Mouse (Mus musculus): ENCODE measurements around the gene Fzr1. TPM values are rescaled to one million over a fixed set of nuclear protein-coding genes. Genes with fewer than 3 reads are reported as not detected.

Gene Fzr1
- polyA plus RNA-seq, 1 experiment from 2014 or later = 119 TPM

DNA sequence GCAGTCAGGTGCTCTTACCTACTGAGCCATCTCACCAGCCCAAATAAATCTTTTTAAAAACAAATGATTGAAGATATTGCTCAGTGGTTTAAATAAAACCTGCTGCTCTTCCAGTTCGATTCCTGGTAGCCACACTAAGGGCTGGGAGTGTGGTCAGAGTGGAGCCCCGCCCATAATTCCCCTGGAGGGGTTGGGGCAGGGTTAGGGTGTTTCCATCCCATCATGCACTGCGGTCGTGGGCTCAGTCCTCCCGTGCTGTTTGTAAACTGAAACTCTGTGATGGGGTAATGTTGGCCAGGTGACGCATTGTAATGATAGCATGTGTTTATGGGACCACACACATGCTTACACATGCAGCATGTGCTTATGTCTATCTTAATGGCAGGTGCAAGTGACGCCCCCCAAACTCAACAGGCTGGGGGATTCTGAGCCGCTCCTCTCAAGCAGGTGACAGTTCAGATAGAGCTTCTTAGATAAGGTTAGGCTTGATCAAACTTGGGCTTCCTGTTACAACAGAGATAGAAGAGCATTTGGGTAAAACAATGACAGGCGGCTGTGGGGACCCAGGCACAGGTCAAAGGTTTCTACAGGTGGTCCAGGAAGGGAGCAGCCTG is 26.5 kb downstream of the Fzr1 start:
- WGBS = 30% methylated on average over 9 of the region's 9 CpGs
- Histone ChIP-seq H3K4me2 (replicated peaks) (no peak overlapping the region), H3K27me3 (ENCODE audit: control insufficient read depth, insufficient read depth, low read length) (peaks cover 7% of the 10 kb centered on the region), H3K9ac (no peak overlapping the region), H3K4me1 (replicated peaks; ENCODE audit: control insufficient read depth, insufficient read depth, low read length) (peaks cover 11% of the 10 kb centered on the region), H3K27ac (no peak overlapping the region), H3K9me3 (ENCODE audit: control insufficient read depth, low read length) (no peaks in the 10 kb centered on the region), H3K4me3 (replicated peaks; ENCODE audit: low read length) (no peak overlapping the region; the same call in 1 of the 2 replicates), H3K36me3 (replicated peaks; ENCODE audit: control insufficient read depth, insufficient read depth) (no peaks in the 10 kb centered on the region)
- DNase-seq (ENCODE audit: low spot score) = no peak
- ATAC-seq (ENCODE audit: low FRiP score) = no peak

DNA sequence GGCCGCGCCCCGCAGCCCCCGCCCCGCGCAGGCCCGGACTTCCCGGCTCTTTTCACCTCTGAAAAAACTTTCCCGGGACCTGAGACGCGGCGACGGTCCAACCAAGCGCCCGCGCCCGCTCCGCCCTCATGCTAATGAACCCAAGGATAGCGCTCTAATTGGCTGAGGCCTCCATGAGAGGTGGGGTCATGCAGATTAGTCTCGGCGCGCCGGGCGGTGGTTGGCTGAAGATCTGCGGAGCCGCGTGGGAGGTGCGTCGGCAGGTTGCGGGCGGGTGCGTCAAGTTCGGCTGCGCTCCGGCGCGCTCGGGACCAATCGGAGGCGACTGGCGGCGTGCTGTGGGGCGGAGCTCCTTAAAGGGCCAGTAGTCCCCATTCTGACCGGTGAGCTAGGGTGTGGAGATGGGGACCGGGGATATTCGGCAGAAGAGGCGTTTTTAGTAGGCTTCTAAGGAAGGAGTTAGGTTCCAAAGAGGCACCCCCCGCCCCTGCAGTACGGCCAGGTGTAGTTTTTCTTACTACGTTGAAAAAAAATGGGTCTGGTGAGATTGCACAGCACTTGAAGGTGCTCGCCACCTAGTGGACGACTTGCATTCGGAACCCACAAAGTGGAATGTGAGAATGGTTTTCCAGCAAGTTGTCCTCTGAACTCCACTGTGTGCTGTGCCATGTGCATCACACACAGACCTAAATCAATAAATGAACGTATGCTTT is 27.8 kb downstream of the Fzr1 start, which contains the start of gene Hmg20b:
Gene Hmg20b, minus strand, starts transcription at position 130 of the 713 bp plus-strand sequence.
- peaks cover 10% of the 10 kb centered on the region; the same call in 1 of the 2 replicates for H3K4me1 ChIP-seq (replicated peaks; ENCODE audit: control insufficient read depth, insufficient read depth, low read length)
- WGBS = under 1% methylated on average over 54 of the region's 54 CpGs
- 0 out of 2 replicates have a peak within 1 kb of the TSS, but pooled peaks have one; percentile 43 for H3K27ac ChIP-seq
- DNase-seq (ENCODE audit: low spot score) = peak; percentile 98
- peak within 1 kb of the TSS; percentile 89 for H3K4me2 ChIP-seq (replicated peaks)
- peak; percentile 96 for ATAC-seq (ENCODE audit: low FRiP score)
- H3K36me3 ChIP-seq (replicated peaks; ENCODE audit: control insufficient read depth, insufficient read depth) = no peaks in the 10 kb centered on the region
- H3K27me3 ChIP-seq (ENCODE audit: control insufficient read depth, insufficient read depth, low read length) = peaks cover 10% of the 10 kb centered on the region
- H3K4me3 ChIP-seq (replicated peaks; ENCODE audit: low read length) = peak within 1 kb of the TSS; percentile 61
- H3K9ac ChIP-seq = peak within 1 kb of the TSS; percentile 62
- H3K9me3 ChIP-seq (ENCODE audit: control insufficient read depth, low read length) = no peaks in the 10 kb centered on the region

- DNase-seq (ENCODE audit: low spot score) (no peak), ATAC-seq (ENCODE audit: low FRiP score) (peak; percentile 8; the same call in 1 of the 2 replicates)
- Histone ChIP-seq H3K4me3 (replicated peaks; ENCODE audit: low read length) (peak overlapping the region; percentile 61), H3K9ac (peak overlapping the region; percentile 62), H3K4me2 (replicated peaks) (peak overlapping the region; percentile 89), H3K36me3 (replicated peaks; ENCODE audit: control insufficient read depth, insufficient read depth) (no peaks in the 10 kb centered on the region), H3K4me1 (replicated peaks; ENCODE audit: control insufficient read depth, insufficient read depth, low read length) (peaks cover 10% of the 10 kb centered on the region; the same call in 1 of the 2 replicates), H3K27ac (no peak overlapping the region), H3K9me3 (ENCODE audit: control insufficient read depth, low read length) (no peaks in the 10 kb centered on the region), H3K27me3 (ENCODE audit: control insufficient read depth, insufficient read depth, low read length) (peaks cover 15% of the 10 kb centered on the region)
- under 1% methylated on average over 29 of the region's 29 CpGs for WGBS
Observed at GRCm38 (mm10) chr10:81349961-81350350, 28.4 kb downstream of the Fzr1 start.

DNA sequence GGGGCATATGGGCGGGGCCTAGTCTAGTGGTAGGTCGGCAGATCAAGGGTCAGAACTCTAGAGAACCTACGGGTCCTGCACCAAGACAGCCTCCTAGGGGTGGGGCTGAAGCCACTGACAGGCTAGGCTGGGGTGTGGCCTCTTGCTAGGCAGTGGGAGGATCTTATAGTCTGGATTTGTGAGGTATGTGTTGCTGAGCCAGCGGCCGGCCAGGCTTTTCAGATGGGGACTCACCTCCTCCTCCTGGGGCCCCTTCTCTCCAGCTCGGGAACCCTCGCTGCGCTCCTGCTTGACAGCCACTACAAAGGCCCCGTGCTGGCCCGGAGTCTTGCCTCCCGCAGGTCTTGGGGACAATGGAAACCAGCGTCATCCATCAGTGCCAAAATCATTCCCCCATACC is 29.2 kb downstream of the Fzr1 start:
- Histone ChIP-seq H3K27me3 (ENCODE audit: control insufficient read depth, insufficient read depth, low read length) (peaks cover 23% of the 10 kb centered on the region), H3K36me3 (replicated peaks; ENCODE audit: control insufficient read depth, insufficient read depth) (no peaks in the 10 kb centered on the region), H3K9me3 (ENCODE audit: control insufficient read depth, low read length) (no peaks in the 10 kb centered on the region), H3K9ac (no peak overlapping the region), H3K4me3 (replicated peaks; ENCODE audit: low read length) (peak overlapping the region; percentile 61), H3K4me1 (replicated peaks; ENCODE audit: control insufficient read depth, insufficient read depth, low read length) (peaks cover 10% of the 10 kb centered on the region; the same call in 1 of the 2 replicates), H3K27ac (no peak overlapping the region), H3K4me2 (replicated peaks) (peak overlapping the region; percentile 89)
- DNase-seq (ENCODE audit: low spot score) = no peak
- WGBS = 10% methylated on average over 12 of the region's 12 CpGs
- no peak for ATAC-seq (ENCODE audit: low FRiP score)

DNA sequence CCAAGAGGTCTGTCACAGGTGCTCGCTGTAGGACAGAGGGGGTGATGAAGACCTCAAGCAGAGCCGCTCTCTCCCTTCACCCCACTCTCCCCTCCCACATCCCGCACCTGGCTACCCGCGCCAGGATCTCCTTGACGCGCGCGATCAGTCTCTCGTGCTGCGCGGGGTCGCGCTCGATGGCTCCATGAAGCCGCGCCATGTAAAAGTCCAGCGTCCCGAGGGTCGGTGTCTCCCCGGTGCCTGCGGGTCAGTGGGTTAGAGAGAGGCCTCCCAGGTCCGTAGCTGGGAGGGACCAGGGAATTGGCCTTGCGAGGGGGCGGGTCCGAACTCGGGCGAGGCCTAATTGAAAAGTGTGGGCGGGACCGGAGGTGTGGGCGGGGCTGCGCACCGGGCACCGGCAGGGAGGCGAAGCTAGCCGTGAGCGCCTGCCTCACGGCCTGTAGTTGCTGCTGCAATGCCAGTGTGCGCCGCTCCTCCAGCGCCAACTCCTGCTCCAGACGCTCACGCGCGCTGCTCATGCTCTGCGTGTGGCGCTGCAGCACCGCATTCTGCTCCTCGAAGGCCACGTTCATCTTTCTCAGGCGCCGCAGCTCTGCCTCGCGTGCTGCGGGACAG is 31.8 kb downstream of the Fzr1 start:
- Histone ChIP-seq H3K4me1 (replicated peaks; ENCODE audit: control insufficient read depth, insufficient read depth, low read length) (peaks cover 16% of the 10 kb centered on the region), H3K9ac (0 out of 2 replicates have a peak overlapping the region, but pooled peaks have one; percentile 1), H3K36me3 (replicated peaks; ENCODE audit: control insufficient read depth, insufficient read depth) (no peaks in the 10 kb centered on the region), H3K27ac (no peak overlapping the region), H3K4me2 (replicated peaks) (peak overlapping the region; percentile 48), H3K4me3 (replicated peaks; ENCODE audit: low read length) (peak overlapping the region; percentile 24), H3K27me3 (ENCODE audit: control insufficient read depth, insufficient read depth, low read length) (peaks cover 48% of the 10 kb centered on the region), H3K9me3 (ENCODE audit: control insufficient read depth, low read length) (no peaks in the 10 kb centered on the region)
- WGBS = 7% methylated on average over 54 of the region's 55 CpGs
- no peak for ATAC-seq (ENCODE audit: low FRiP score)
- peak; percentile 72 for DNase-seq (ENCODE audit: low spot score)

- Histone ChIP-seq H3K9me3 (ENCODE audit: control insufficient read depth, low read length) (no peaks in the 10 kb centered on the region), H3K9ac (no peak overlapping the region), H3K27ac (no peak overlapping the region), H3K4me1 (replicated peaks; ENCODE audit: control insufficient read depth, insufficient read depth, low read length) (peaks cover 16% of the 10 kb centered on the region), H3K27me3 (ENCODE audit: control insufficient read depth, insufficient read depth, low read length) (peaks cover 55% of the 10 kb centered on the region), H3K4me2 (replicated peaks) (no peak overlapping the region), H3K36me3 (replicated peaks; ENCODE audit: control insufficient read depth, insufficient read depth) (no peaks in the 10 kb centered on the region), H3K4me3 (replicated peaks; ENCODE audit: low read length) (no peak overlapping the region)
- no peak for ATAC-seq (ENCODE audit: low FRiP score)
- WGBS = 85% methylated on average over 4 of the region's 4 CpGs
- no peak for DNase-seq (ENCODE audit: low spot score)
Observed at GRCm38 (mm10) chr10:81345162-81345534, 33.2 kb downstream of the Fzr1 start.

GRCm38 (mm10) chr10:81344421-81345161 is 33.7 kb downstream of the Fzr1 start:
- Histone ChIP-seq H3K9ac (no peak overlapping the region), H3K27me3 (ENCODE audit: control insufficient read depth, insufficient read depth, low read length) (peaks cover 55% of the 10 kb centered on the region), H3K4me1 (replicated peaks; ENCODE audit: control insufficient read depth, insufficient read depth, low read length) (peaks cover 11% of the 10 kb centered on the region), H3K27ac (no peak overlapping the region), H3K4me2 (replicated peaks) (no peak overlapping the region), H3K36me3 (replicated peaks; ENCODE audit: control insufficient read depth, insufficient read depth) (no peaks in the 10 kb centered on the region), H3K9me3 (ENCODE audit: control insufficient read depth, low read length) (no peaks in the 10 kb centered on the region), H3K4me3 (replicated peaks; ENCODE audit: low read length) (no peak overlapping the region)
- no peak for DNase-seq (ENCODE audit: low spot score)
- ATAC-seq (ENCODE audit: low FRiP score) = no peak
- WGBS = 57% methylated on average over 8 of the region's 8 CpGs

DNA sequence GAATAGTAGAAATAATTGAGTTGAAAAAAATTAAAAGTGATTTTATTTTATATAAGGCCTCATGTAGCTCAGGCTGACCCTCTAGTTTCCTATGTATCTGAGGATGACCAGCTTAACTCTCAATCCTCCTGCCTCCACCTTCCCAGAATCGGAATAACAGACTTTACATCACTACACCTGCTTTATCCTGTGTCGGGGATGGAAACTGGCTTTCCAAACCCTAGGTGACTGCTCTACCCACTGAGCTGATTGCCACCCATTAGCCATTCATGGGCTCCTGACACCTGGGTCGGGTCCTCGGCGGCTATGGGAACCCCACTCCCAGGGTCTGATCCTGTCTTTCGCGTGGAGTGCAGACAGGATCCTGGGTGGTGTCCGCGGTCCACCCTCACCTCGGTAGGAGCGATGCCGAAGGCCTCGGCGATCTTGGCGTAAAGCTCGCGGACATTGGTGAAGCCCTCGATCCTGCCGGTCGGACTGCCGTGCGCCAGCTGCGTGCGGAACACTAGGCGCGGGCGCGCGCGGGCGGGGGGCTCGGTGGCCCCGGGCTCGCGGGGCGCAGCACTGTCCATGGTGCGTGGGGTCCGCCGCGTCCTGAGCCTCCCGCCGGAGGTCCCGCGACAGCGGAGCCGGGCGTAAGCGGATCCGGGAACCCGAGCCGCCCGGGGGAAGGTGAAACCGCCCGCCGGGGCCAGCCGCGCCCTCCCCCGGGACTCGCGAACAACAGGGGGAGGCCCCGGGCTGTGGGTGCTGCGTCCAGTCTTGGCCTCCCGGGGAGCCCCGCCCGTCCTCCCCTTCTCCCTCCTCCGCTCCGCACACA is 35.4 kb downstream of the Fzr1 start, which contains the start of gene Gipc3:
Gene Gipc3, minus strand, starts transcription at position 581 of the 820 bp plus-strand sequence.
- peaks cover 63% of the 10 kb centered on the region for H3K27me3 ChIP-seq (ENCODE audit: control insufficient read depth, insufficient read depth, low read length)
- H3K4me1 ChIP-seq (replicated peaks; ENCODE audit: control insufficient read depth, insufficient read depth, low read length) = peaks cover 6% of the 10 kb centered on the region
- no peaks in the 10 kb centered on the region for H3K9me3 ChIP-seq (ENCODE audit: control insufficient read depth, low read length)
- H3K9ac ChIP-seq = peak within 1 kb of the TSS; percentile 51
- no peak for ATAC-seq (ENCODE audit: low FRiP score)
- peak within 1 kb of the TSS; percentile 70 for H3K4me2 ChIP-seq (replicated peaks)
- no peak within 1 kb of the TSS for H3K27ac ChIP-seq
- H3K36me3 ChIP-seq (replicated peaks; ENCODE audit: control insufficient read depth, insufficient read depth) = no peaks in the 10 kb centered on the region
- H3K4me3 ChIP-seq (replicated peaks; ENCODE audit: low read length) = peak within 1 kb of the TSS; percentile 36
- no peak for DNase-seq (ENCODE audit: low spot score)
- 5% methylated on average over 63 of the region's 67 CpGs for WGBS
